Mouse (Mus musculus): Measurements from ENCODE around the gene Gas2.

Gas2 gene

GRCm38 (mm10) chr7:51861250-51862096 is at the start of gene Gas2:
Gas2 (plus strand) TSS chr7:51862015.
- DNase-seq: peak; percentile 94 to 95

GRCm38 (mm10) chr7:51815473-51816282 is 46.1 kb upstream of the Gas2 start:
- DNase-seq: no peak

- DNase-seq: no peak
These were observed 45.5 kb upstream of the Gas2 start for GRCm38 (mm10) chr7:51816283-51816839.

GRCm38 (mm10) chr7:51818251-51818974 is 43.4 kb upstream of the Gas2 start:
- DNase-seq: no peak

GRCm38 (mm10) chr7:51819891-51820290 is 41.9 kb upstream of the Gas2 start:
- DNase-seq: peak; percentile 48 to 68

GRCm38 (mm10) chr7:51821467-51821866 is 40.3 kb upstream of the Gas2 start:
- peak; percentile 29 to 47 for DNase-seq

- no peak for DNase-seq
These were observed 38.1 kb upstream of the Gas2 start for GRCm38 (mm10) chr7:51823562-51824338.

GRCm38 (mm10) chr7:51831917-51832316 is 29.9 kb upstream of the Gas2 start:
- DNase-seq: peak; percentile 62 to 74

GRCm38 (mm10) chr7:51840515-51840914 is 21.3 kb upstream of the Gas2 start:
- DNase-seq: no peak

- DNase-seq: no peak
These were observed 10.9 kb upstream of the Gas2 start for GRCm38 (mm10) chr7:51850877-51851276.

- no peak for DNase-seq
These were observed 9.8 kb upstream of the Gas2 start for GRCm38 (mm10) chr7:51851890-51852507.

- peak; percentile 99 to 100 for DNase-seq
These were observed 280 bp downstream of the Gas2 start, which contains the start of gene Fancf for GRCm38 (mm10) chr7:51862097-51862492. Fancf (minus strand) TSS chr7:51862267.

GRCm38 (mm10) chr7:51862842-51863241 is 1.0 kb downstream of the Gas2 start:
- no peak for DNase-seq

GRCm38 (mm10) chr7:51865336-51865735 is 3.5 kb downstream of the Gas2 start:
- no peak for DNase-seq

- no peak for DNase-seq
These were observed 6.2 kb downstream of the Gas2 start for GRCm38 (mm10) chr7:51867983-51868382.

- no peak for DNase-seq
These were observed 10.2 kb downstream of the Gas2 start for GRCm38 (mm10) chr7:51872041-51872440.

- DNase-seq: no peak
These were observed 10.8 kb downstream of the Gas2 start for GRCm38 (mm10) chr7:51872597-51872996.

GRCm38 (mm10) chr7:51876316-51876715 is 14.5 kb downstream of the Gas2 start:
- no peak for DNase-seq

- DNase-seq: no peak
These were observed 16.9 kb downstream of the Gas2 start for GRCm38 (mm10) chr7:51878730-51879129.

GRCm38 (mm10) chr7:51879136-51879723 is 17.4 kb downstream of the Gas2 start:
- DNase-seq: peak; percentile 33 to 38

- no peak for DNase-seq
These were observed 18.3 kb downstream of the Gas2 start for GRCm38 (mm10) chr7:51880121-51880520.

All from cerebellum, postnatal 25 days (tissue).